Mouse (Mus musculus) neutrophil, adult 5-6 weeks (primary cell): Measurements from ENCODE around the gene Fam129b. TPM values are rescaled to one million over a fixed set of nuclear protein-coding genes. Genes with fewer than 3 reads are reported as not detected.
A peak's percentile ranks its signal among the peaks of the same experiment; 100 is the strongest.

Experiments used
- ATAC-seq: fragments of 151-379, 151-347 bp; 2 replicates; pipeline ENCODE4 v1.8.0; 2017; ENCODE audit warnings: mild to moderate bottlenecking, moderate TSS enrichment; ENCODE audit not compliant: insufficient number of reproducible peaks, poor library complexity, low FRiP score, severe bottlenecking; ENCODE audit errors: extremely low read depth
- total RNA-seq: library from RNA; stranded (forward); fragments of 200-1000 nt; gene quantifications from 2 replicates; pipeline ENCODE4 v1.2.3, GENCODE M21; 2017

Gene Fam129b
- total RNA-seq, 1 experiment from 2014 or later: 6.1 TPM

DNA sequence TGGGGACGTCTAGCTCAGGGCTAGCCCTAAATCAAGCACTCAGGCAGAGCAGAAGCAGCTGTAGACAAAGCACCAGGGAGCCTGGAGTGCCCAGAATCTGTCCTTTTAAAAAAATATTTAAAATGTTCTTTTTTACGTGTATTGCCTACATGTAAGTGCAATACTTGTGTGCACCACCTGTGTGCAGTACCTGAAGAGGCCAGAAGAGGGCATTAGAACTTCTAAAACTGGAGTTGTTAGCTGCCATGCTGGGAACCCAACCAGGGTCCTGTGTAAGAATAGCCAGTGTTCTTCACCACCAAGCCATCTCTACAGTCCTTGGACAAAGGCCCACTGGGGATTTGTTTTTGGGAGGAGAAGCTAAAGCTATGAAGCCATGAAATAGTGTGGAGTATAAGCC, 78.7 kb downstream of the Fam129b start:
- ATAC-seq: no peak

GRCm38 (mm10) chr2:32957344-32957743, 81.4 kb downstream of the Fam129b start:
- ATAC-seq: no peak

DNA sequence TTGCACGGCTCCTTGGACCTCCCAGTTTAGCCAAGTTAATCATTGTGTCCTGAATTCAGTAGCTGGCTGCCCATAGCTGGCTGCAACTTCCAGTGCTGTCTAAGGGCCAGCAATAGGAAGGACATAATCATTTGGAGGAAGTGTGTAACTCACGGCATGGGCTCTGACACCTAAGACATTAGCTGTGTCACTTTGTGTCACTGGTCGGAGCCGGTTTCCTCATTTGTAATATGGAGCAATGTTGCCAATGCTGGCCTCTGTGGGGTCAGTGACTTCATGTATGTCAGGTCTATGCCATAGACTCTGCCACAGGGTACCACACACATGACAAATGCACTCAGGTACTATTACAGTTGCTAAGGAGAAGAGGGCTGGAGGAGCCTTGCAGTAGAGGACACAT, 84.4 kb downstream of the Fam129b start:
- no peak for ATAC-seq

DNA sequence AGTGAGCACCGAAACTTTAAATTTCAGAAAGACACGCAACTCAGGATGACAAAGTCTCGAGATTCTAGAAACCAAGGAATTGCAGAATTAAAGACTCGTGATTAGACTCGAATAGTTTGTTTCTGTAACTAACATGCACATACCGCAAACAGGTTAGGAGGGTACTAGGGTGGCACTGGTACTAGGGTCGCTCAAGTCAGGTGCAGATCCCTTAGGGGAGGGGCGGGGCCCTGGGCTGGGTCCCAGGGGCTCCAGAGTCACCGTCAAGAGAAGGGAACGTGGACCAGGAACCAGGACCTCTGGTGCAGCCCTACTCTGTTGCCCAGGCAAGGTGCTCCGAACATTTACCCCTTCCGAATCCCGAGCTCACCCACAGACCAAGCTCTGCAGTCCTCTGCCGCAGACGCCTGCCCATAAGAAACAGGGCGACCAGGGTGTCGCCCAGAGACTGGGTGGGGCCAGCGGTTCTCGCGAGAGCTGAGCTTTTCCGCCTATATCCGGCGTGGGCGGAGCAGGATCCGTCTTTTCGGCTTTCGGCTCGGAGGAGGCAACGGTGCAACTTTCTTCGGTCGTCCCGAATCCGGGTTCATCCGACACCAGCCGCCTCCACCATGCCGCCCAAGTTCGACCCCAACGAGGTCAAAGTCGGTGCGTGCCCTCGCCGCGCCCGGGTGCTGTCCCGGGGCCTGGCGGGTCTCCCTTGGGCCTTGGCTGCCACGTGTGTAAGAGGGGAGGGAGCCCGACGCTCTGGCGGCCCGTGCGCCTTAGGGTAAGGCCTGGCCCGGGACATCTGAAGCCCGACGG, 85.5 kb downstream of the Fam129b start, which contains the start of the genes Rpl12 and Lrsam1:
Gene Rpl12 (plus strand): TSS at position 368 of the 804 bp plus-strand sequence.
Gene Lrsam1 (minus strand): TSS at position 423 of the 804 bp plus-strand sequence.
- ATAC-seq: peak; percentile 82

DNA sequence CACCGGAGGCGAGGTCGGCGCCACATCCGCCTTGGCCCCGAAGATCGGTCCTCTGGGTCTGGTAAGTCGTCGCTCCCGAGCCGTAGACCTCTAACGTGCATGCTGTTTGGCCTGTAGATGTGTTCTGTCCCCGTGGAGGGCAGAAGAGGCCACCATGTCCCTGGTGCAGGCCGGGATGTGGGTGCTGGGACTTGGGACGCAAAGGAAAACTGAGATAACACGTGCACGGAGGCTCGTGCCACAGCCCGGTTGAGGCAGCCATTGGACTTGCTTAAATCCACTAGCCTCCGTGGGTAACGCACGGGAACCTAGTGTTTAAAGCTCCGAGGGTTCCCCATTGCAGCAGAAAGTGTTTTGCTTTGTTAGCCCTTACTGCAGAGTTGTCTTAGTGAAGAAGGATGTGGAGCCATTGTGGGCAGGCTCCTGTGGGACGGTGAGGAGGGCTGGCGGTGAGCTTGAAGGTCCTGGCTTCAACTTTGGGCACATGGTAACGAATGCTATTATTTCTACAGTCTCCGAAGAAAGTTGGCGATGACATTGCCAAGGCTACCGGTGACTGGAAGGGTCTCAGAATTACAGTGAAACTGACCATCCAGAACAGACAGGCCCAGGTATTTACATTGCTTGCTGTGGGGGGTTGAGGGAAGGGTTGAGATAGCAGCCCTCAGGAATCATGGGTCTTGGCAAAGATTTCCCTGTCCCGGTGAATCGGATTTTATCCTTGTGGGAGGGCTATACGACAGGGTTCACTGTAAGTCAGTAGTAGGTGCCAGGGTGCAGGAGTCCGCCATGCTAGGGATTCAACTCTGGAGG, 86.4 kb downstream of the Fam129b start:
- no peak for ATAC-seq

GRCm38 (mm10) chr2:32962875-32963220, 86.9 kb downstream of the Fam129b start:
- no peak for ATAC-seq

GRCm38 (mm10) chr2:32963544-32963943, 87.6 kb downstream of the Fam129b start:
- no peak for ATAC-seq

GRCm38 (mm10) chr2:32963981-32964380, 88.1 kb downstream of the Fam129b start:
- no peak for ATAC-seq

DNA sequence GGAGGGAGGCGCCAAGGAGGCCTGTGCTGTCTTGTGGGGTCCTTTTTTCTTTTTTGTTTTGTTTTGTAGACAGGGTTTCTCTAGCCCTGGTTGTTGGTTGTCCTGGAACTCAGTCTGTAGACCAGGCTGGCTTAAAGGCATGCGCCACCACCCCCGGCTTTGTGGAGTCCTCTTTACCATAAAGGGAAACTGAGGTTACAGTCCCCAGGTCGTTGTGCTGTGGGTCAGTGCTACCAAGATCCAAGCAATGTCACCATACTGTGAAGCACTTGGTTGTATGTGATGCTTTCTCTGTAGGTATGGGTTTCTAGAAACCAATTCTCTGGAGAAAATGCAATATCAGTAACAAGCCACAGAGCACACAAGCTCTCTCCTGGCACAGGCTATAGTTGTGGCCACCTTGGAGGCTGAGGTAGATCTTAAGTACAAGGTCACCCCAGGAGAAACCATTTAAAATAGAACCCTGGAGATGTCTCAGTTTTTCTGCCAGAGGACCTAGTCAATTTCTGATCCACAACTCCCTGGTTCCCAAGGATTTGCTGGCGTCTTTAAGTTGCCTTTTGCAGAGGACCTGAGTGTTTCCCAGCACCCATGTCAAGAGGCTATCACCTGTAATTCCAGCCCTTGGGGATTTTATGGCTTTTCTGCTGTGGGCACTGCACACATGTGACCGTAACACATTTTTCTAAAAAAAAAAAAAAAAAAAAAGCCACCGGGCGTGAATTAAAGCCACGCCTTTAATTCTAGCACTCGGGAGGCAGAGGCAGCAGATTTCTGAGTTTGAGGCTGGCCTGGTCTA, 88.9 kb downstream of the Fam129b start:
- ATAC-seq: no peak

DNA sequence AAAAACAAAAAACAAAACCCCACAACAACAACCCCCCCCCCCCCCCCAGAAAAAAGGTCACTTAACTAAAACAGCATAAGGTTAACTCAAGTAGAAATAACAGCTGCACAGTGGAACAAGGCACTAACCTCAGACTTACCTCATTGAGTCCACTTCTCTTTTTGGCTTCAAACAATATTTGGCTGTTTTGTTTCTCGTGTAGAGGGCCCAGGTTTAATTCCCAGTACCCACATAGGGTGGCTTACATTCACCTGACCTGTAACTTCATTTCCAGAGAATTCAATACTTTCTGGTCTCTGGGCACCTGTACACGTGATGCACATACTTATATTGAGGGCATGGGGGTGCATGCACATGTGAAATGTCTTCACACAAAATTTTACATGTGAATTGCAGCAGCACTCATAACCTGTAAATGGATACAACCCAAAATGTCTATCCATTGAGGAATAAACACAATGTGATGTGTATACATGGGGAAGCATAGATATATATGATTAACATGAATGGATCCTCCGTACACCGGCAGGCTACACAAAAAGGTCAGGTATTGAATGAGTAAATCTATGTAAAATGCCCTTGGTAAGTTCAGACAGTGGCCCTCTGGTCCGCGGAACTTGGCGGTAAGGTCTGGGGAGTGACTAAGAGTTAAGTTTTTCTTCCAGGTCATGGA, 89.7 kb downstream of the Fam129b start:
- ATAC-seq: peak; percentile 14; the same call in 1 of the 2 replicates

GRCm38 (mm10) chr2:32966184-32966688, 90.3 kb downstream of the Fam129b start:
- ATAC-seq: no peak

- ATAC-seq: peak; percentile 81
Measured at GRCm38 (mm10) chr2:32966689-32967631, 91.0 kb downstream of the Fam129b start.

- ATAC-seq: no peak
Measured at GRCm38 (mm10) chr2:32968024-32968614, 92.2 kb downstream of the Fam129b start.

- no peak for ATAC-seq
Measured at GRCm38 (mm10) chr2:32969326-32969725, 93.4 kb downstream of the Fam129b start.

GRCm38 (mm10) chr2:32971235-32971634, 95.3 kb downstream of the Fam129b start:
- ATAC-seq: no peak

DNA sequence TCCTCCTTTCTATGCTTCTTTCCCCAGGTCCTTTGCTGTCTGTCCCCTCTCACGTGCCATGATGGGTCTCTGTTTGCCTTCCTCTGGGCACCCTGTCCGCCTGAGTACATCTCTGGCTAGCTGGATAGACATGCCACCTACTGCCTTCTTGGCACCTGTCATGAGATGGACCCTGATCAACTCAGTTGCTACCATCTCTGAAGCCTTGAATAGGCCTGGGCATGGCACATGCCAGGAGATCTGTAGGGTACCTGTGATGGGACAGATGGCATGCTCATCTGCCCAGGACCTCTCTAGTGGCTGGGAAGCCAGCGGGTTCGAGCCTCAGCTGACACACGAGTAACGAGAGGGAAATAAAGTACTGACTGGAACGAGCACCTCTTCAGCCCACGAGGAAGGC, 98.3 kb downstream of the Fam129b start:
- no peak for ATAC-seq
